8 mouse cellular contexts compared by ENCODE assay signal in genomic region chr2:25000544-25001235, GRCm38 (mm10). TPM values are rescaled to one million over a fixed set of nuclear protein-coding genes. Genes with fewer than 3 reads are reported as not detected.
A peak's percentile ranks its signal among the peaks of the same experiment; 100 is the strongest.
DNase-seq lines count a peak whose midpoint lies in the region; ATAC-seq and TF ChIP-seq lines count a peak whose summit lies in the region.
"Had no signal": no experiment of that assay in that cellular context is flagged by ENCODE, and none has a peak within 500 bp of the region (broad histone marks: within the 10 kb centered on the region; RNA-seq: fewer than 3 reads in every experiment).

No protein-coding gene starts in this region.

- WGBS in kidney, adult 2 months, result 67% methylated on average over 3 of the region's 3 CpGs
- WGBS in kidney, embryonic 16.5 days, result 76% methylated on average over 3 of the region's 3 CpGs
- WGBS in heart, embryonic 16.5 days, result 61% methylated on average over 3 of the region's 3 CpGs

- H3K27ac ChIP-seq in kidney, adult 2 months (ENCODE audit: insufficient read depth, low read depth, low read length), result no peak overlapping the region
- no peak overlapping the region for H3K27ac ChIP-seq in kidney, embryonic 16.5 days (ENCODE audit: low read length)
- H3K27ac ChIP-seq in heart, embryonic 16.5 days (ENCODE audit: low read length), result no peak overlapping the region
- H3K27ac ChIP-seq: lung, embryonic 15.5 days had no signal

- peak; percentile 52 for DNase-seq in kidney, adult 2 months
- peak; percentile 55 for DNase-seq in NIH3T3 (ENCODE audit: low read depth)
- peak; percentile 61 for DNase-seq in lung, postnatal 10 days

- H3K36me3 ChIP-seq in kidney, adult 2 months (ENCODE audit: control insufficient read depth, insufficient read depth, low read length), result no peaks in the 10 kb centered on the region; the same call in 1 of the 2 replicates
- H3K36me3 ChIP-seq in kidney, embryonic 16.5 days (ENCODE audit: insufficient read depth, low read length), result no peaks in the 10 kb centered on the region
- peaks cover 15% of the 10 kb centered on the region for H3K36me3 ChIP-seq in E14TG2a.4 (ENCODE audit: insufficient read depth, low read length)
- H3K36me3 ChIP-seq in heart, embryonic 16.5 days (ENCODE audit: control insufficient read depth, insufficient read depth), result peaks cover 4% of the 10 kb centered on the region; the same call in 1 of the 2 replicates
- H3K36me3 ChIP-seq: lung, embryonic 15.5 days had no signal

- H3K4me2 ChIP-seq in kidney, embryonic 16.5 days (replicated peaks; ENCODE audit: low read depth, low read length), result no peak overlapping the region
- H3K4me2 ChIP-seq in heart, embryonic 16.5 days (ENCODE audit: low read depth, low read length), result no peak overlapping the region
- H3K4me2 ChIP-seq: lung, embryonic 15.5 days had no signal

- peak; percentile 74 for TF ChIP-seq CTCF in kidney, adult 2 months (conservative IDR thresholded peaks at IDR 0.05; ENCODE audit: insufficient read depth, insufficient read length, low read depth, low read length)
- peak; percentile 44 for TF ChIP-seq CTCF in E14TG2a.4 (conservative IDR thresholded peaks at IDR 0.05; ENCODE audit: low read length)

- H3K9ac ChIP-seq in kidney, embryonic 16.5 days (replicated peaks; ENCODE audit: low read length), result no peak overlapping the region
- no peak overlapping the region for H3K9ac ChIP-seq in heart, embryonic 16.5 days (ENCODE audit: low read length)
- H3K9ac ChIP-seq: lung, embryonic 15.5 days had no signal

- TF ChIP-seq POLR2A in kidney, adult 2 months (IDR thresholded peaks at IDR 0.05; ENCODE audit: low read depth, low read length), result no peak

- no peak for ATAC-seq in kidney, embryonic 16.5 days (ENCODE audit: low FRiP score, low TSS enrichment)
- ATAC-seq in heart, embryonic 16.5 days (replicated peaks; ENCODE audit: extremely low read depth, insufficient read depth, low FRiP score), result peak; percentile 60; the same call in 1 of the 2 replicates
- ATAC-seq in monocyte, adult 5-6 weeks (replicated peaks; ENCODE audit: insufficient number of reproducible peaks, low FRiP score, low TSS enrichment, poor library complexity, severe bottlenecking), result no peak

- H3K4me1 ChIP-seq in kidney, adult 2 months (ENCODE audit: control insufficient read depth, insufficient read depth, low read length), result no peaks in the 10 kb centered on the region
- no peaks in the 10 kb centered on the region for H3K4me1 ChIP-seq in kidney, embryonic 16.5 days (ENCODE audit: insufficient read depth, low read length)
- H3K4me1 ChIP-seq in E14TG2a.4 (replicated peaks; ENCODE audit: low read depth, low read length), result no peaks in the 10 kb centered on the region
- no peaks in the 10 kb centered on the region for H3K4me1 ChIP-seq in heart, embryonic 16.5 days (ENCODE audit: control insufficient read depth, insufficient read depth, low read length)
- H3K4me1 ChIP-seq: lung, embryonic 15.5 days had no signal

- H3K4me3 ChIP-seq in kidney, adult 2 months (ENCODE audit: insufficient read depth, low read depth, low read length), result no peak overlapping the region
- no peak overlapping the region for H3K4me3 ChIP-seq in kidney, embryonic 16.5 days (ENCODE audit: low read length)
- no peak overlapping the region for H3K4me3 ChIP-seq in E14TG2a.4 (replicated peaks; ENCODE audit: low read length)
- H3K4me3 ChIP-seq in heart, embryonic 16.5 days (ENCODE audit: low read length), result no peak overlapping the region
- H3K4me3 ChIP-seq: lung, embryonic 15.5 days had no signal

- H3K27me3 ChIP-seq in kidney, adult 2 months (replicated peaks; ENCODE audit: control insufficient read depth, insufficient read depth, low read length), result no peaks in the 10 kb centered on the region
- no peaks in the 10 kb centered on the region for H3K27me3 ChIP-seq in kidney, embryonic 16.5 days (ENCODE audit: insufficient read depth, low read length)
- no peaks in the 10 kb centered on the region for H3K27me3 ChIP-seq in E14TG2a.4 (ENCODE audit: insufficient read depth, low read length)
- no peaks in the 10 kb centered on the region for H3K27me3 ChIP-seq in heart, embryonic 16.5 days (ENCODE audit: control insufficient read depth, insufficient read depth, low read length)
- H3K27me3 ChIP-seq: lung, embryonic 15.5 days had no signal

- no peaks in the 10 kb centered on the region for H3K9me3 ChIP-seq in kidney, embryonic 16.5 days (ENCODE audit: low read length)
- no peaks in the 10 kb centered on the region for H3K9me3 ChIP-seq in E14TG2a.4 (ENCODE audit: low read length)
- no peaks in the 10 kb centered on the region for H3K9me3 ChIP-seq in heart, embryonic 16.5 days (replicated peaks; ENCODE audit: control insufficient read depth, low read length)
- H3K9me3 ChIP-seq: lung, embryonic 15.5 days had no signal

RNA-seq across cellular contexts. Expression of gene Pnpla7, which starts 24.9 kb away (rescaled TPM):
- polyA plus RNA-seq in kidney, adult 2 months (2012; rRNA removed), result 22.4 and 24.1 TPM in 2 replicates
- 8.4 and 8.7 TPM in 2 replicates for polyA plus RNA-seq in kidney, embryonic 16.5 days (2015; fragmentation: Nextera tagmentation; extraction: Ambion mirVana)
- 12.5 and 13.2 TPM in 2 replicates for polyA plus RNA-seq in heart, embryonic 16.5 days (2015; fragmentation: Nextera tagmentation; extraction: Ambion mirVana)
- total RNA-seq in monocyte, adult 5-6 weeks (2017), result 52.7 to 87.6 TPM (median 69.0 TPM) in 3 replicates

RNA-seq across cellular contexts. Expression of gene Mrpl41, which starts 25.8 kb away (rescaled TPM):
- polyA plus RNA-seq in kidney, adult 2 months (2012; rRNA removed), result 55.8 and 66.0 TPM in 2 replicates
- polyA plus RNA-seq in kidney, embryonic 16.5 days (2015; fragmentation: Nextera tagmentation; extraction: Ambion mirVana), result 109 and 118 TPM in 2 replicates
- polyA plus RNA-seq in heart, embryonic 16.5 days (2015; fragmentation: Nextera tagmentation; extraction: Ambion mirVana), result 125 and 150 TPM in 2 replicates
- total RNA-seq in monocyte, adult 5-6 weeks (2017), result 22.5 to 54.3 TPM (median 43.5 TPM) in 3 replicates

RNA-seq across cellular contexts. Expression of gene Dph7, which starts 38.5 kb away (rescaled TPM):
- polyA plus RNA-seq in kidney, adult 2 months (2012; rRNA removed), result 13.0 and 14.1 TPM in 2 replicates
- polyA plus RNA-seq in kidney, embryonic 16.5 days (2015; fragmentation: Nextera tagmentation; extraction: Ambion mirVana), result 29.8 and 32.3 TPM in 2 replicates
- 16.8 and 17.4 TPM in 2 replicates for polyA plus RNA-seq in heart, embryonic 16.5 days (2015; fragmentation: Nextera tagmentation; extraction: Ambion mirVana)
- total RNA-seq in monocyte, adult 5-6 weeks (2017), result 8.6 to 12.9 TPM (median 12.2 TPM) in 3 replicates

RNA-seq across cellular contexts. Expression of gene Zmynd19, which starts 51.1 kb away (rescaled TPM):
- 5.1 and 6.3 TPM in 2 replicates for polyA plus RNA-seq in kidney, adult 2 months (2012; rRNA removed)
- polyA plus RNA-seq in kidney, embryonic 16.5 days (2015; fragmentation: Nextera tagmentation; extraction: Ambion mirVana), result 4.2 and 7.9 TPM in 2 replicates
- 5.3 and 8.2 TPM in 2 replicates for polyA plus RNA-seq in heart, embryonic 16.5 days (2015; fragmentation: Nextera tagmentation; extraction: Ambion mirVana)
- total RNA-seq in monocyte, adult 5-6 weeks (2017), result 3.3 to 10.5 TPM (median 7.3 TPM) in 3 replicates

RNA-seq across cellular contexts. Expression of gene Nsmf, which starts 53.5 kb away (rescaled TPM):
- polyA plus RNA-seq in kidney, adult 2 months (2012; rRNA removed), result 77.8 and 110 TPM in 2 replicates
- 101 and 103 TPM in 2 replicates for polyA plus RNA-seq in kidney, embryonic 16.5 days (2015; fragmentation: Nextera tagmentation; extraction: Ambion mirVana)
- 59.3 and 62.9 TPM in 2 replicates for polyA plus RNA-seq in heart, embryonic 16.5 days (2015; fragmentation: Nextera tagmentation; extraction: Ambion mirVana)
- total RNA-seq in monocyte, adult 5-6 weeks (2017), result 7.6 to 28.3 TPM (median 20.0 TPM) in 3 replicates
